Mouse (Mus musculus): ENCODE results near the gene Lin28a.

GRCm38 (mm10) chr4:134035953-134036352, 17.3 kb upstream of the Lin28a start:
- TF ChIP-seq GATA1 (IDR thresholded peaks at IDR 0.05; ENCODE audit: low read length) (no peak), TAL1 (IDR thresholded peaks at IDR 0.05; ENCODE audit: low read length) (no peak)

All from erythroblast, embryonic 14.5 days (primary cell).